Mouse (Mus musculus) retina, postnatal 1 day (tissue): ENCODE results near the gene Ube2e1.

Source experiments
- DNase-seq: peaks from one replicate; pipeline ENCODE4 v3.0.0-alpha.2; 2012

Gene Ube2e1

DNA sequence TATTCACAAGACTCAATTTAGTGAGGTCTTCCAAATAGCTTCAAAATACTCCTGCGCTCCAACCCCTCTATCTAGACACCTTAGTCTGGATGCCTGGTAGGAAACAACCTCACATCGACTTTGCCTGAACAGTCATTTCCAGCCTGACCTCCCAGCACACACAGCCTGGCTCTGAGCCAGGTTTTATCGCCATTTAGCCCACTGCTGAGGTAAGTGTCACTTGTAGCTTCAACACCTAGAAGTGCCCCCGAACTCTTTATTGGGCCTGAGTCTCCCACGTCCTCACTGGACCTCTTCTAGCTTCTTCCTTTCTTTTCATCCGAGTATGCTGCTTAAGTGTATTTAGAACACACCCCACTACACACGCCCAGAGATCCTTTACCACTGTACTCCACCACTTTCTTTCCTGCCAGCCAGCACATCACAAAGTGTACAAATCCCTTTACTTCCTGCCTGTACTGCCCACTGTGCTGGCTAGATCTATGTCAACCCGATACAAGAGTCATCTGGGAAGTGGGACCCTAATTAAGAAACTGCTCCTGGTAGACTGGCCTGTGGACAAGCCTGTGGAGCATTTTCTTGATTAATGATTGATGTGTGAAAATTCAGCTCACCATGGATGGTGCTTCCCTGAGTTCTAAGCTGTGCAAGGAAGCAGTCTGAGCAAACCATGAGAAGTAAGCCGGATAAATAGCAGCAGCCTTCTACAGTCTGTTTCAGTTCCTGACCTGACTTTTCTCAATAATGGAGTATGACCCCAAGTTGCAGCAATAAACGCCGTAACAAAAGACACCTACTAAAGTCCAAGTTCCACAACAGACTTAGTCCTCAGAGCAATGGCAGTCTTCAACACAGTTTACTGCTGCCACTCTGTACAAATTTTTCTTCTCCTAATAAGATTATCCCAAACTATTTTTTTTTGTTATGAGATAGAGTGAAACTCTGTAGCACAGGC, 13.9 kb downstream of the Ube2e1 start:
- DNase-seq, result no peak

DNA sequence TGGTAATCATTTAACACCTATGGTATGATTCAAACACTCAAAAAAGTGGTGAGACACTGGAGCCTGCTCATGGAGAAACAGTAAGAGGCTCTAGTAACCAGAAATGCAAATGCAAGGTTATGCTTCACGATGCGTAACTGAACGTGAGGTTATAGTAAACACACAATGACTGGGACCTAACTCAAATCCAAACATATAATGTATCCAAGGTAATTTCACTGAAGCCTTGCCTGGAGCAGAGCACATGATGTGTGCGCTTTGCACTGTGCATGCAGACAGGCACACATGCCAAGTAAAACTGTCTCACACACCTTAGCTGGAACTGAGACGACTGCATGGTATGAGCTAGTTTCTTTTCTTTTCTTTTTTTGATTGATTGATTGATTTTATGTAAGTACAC, 27.5 kb downstream of the Ube2e1 start:
- DNase-seq, result no peak

DNA sequence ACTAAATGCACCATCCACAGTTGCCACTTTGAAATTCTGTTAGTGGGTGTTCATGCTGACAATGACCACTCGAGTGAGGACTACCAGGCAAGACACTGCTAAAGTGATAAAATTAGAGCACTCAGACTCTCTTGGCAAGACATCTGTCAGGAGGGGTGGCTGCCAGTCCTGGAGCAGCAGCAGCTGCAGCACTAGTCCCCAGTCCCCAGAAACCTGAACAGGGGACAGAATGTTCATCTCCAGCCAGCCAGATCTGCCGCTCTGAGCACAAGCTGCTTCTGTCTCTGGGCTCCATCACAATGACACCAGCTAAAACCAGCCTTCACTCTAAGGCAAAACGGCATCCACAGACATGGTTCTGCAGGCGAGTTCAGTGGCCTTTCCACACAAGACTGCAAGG, 28.4 kb downstream of the Ube2e1 start:
- no peak for DNase-seq

DNA sequence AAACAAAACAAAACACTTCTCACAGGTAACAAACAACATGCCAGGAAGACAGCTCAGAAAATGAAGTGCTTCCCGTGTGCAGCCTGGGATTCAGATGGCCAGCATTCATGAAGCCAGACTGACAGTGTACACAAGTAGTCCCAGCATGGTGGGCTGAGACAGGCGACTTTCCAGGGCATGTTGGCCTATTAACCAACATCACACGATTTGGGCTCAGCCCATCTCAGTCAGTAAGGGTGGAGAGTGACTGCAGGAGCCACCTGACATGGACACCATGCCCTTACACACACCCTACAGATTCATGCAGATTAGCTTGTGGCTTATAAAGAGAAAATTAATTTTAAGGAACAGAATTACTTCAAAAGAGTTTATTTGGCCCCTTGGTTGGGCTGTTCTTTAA, 28.9 kb downstream of the Ube2e1 start:
- DNase-seq, result no peak

DNA sequence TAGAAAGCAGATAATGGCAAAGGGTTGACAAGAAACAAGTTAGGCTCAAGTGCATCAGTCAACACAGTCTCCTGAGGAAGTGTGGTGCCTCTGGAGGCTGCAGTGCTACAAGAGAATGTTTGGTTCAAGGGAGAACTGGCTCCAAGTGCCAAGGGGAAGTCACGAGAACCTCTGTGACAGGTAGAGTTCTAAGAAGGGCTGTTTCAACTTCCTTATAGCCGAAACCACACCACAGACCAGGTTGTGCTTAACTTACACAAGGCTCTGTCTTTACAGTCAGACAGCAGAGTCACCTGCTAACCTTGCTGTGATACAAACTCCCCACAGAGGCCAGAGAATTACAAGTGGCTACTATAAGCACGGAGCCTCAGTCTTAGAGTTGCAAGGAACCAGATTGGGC, 30.1 kb downstream of the Ube2e1 start:
- no peak for DNase-seq

DNA sequence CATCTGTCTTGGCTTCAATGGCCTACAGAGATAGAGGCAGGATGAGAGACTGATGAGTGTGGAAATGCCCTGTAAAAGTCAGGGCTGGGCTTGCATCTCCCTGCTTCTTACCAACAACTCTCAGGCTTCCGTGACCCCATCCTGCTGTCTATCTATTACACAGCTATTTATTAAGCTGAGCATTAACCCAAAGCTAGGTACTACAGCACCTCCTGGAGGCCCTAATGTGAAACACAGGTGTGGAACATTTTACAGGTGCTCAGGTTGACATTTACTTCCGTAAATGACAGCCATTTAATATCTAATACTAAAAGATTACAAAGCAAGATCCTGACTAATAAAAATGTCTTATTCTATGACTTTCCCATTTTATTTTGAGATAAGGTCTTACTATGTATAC, 31.0 kb downstream of the Ube2e1 start:
- no peak for DNase-seq

DNA sequence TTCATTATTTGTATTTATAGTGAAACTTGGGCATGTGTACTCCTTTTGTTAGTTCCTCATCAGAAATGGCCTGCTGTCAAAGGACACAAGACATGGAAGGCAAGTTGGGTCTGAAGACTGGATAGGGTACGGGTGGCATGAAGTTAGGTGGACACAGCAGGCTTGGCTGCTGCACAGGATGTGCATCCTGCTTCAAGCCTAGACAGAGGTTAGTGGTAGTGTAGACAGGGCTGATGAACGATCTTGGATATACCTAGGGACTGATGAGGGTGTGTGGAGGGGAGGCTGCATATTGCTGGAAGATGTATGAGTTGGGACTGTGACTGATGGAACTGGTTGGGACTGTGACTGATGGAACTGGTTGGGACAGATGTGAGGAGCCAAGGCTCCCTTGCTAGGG, 32.8 kb downstream of the Ube2e1 start:
- no peak for DNase-seq

DNA sequence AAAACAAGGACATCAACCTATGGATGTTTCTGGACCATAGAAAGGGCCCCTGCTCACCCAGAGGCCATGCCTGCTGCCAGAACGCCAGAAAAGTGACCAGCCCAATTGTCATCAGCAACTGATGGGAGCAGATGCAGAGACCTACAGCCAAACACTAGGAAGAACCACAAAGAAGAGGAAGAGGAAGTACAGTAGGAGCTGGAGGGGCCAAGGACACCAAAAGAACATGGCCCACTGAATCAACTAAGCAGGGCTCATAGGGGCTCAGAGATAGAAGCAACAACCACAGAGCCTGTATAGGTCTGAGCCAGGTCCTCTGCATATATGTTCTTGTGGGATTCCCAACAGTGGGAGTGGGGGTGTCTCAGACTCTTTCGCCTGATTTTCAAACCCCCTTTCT, 34.2 kb downstream of the Ube2e1 start:
- DNase-seq, result no peak

DNA sequence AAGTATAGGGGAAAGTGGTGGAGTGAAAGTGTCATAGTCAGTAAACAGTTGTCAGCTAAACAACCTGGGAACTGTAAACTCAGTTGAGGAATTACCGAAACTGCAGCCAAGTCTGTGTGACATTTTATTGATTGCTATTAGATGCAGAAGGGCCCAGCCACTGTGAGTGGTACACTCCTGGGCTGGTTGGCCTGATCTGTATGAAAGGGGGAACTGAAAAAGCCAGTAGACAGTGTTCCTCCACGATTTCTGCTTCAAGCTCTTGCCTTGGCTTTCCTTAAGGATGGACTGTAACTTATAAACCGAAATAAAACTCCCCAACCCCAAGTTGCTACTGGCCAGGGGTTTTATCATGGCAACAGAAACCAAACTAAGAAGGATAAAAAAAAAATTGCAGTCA, 39.1 kb downstream of the Ube2e1 start:
- DNase-seq, result no peak

DNA sequence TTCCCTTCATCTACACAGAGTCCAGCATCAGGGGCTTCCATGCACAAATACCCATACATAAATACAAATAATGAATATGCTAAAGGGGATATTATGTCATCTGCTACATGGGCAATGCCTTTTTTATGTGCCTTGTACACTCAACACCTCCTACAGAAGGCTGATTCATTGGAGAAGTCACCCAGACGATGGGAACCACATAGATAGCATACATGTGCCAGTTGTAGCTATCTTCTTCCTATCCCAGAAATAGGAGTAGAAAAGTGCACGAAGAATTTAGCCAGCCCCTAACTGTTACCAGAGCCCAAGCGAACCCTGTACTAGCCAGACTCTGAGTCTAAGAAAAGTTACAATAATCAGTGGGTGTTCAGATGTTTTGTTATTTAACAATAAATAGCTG, 39.5 kb downstream of the Ube2e1 start:
- DNase-seq, result no peak

DNA sequence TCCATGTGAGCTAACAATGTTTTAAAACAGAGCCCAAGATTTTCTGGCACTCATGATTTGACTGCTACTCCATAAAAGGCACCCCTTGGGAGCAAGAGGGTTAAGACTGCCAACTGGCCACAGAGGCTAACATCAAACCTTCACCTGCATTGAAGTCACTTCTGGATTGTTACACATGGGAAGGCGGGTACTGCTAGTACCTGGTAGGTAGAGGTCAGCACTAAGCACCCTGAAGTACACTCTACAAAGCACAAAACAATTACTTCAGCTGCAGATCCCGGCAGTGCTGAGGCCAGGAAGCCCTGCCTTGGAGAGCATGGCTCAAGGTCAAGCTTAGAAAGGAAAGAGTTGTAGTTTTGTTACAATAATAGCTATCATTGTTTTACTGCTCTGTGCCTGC, 44.3 kb downstream of the Ube2e1 start:
- DNase-seq, result no peak

DNA sequence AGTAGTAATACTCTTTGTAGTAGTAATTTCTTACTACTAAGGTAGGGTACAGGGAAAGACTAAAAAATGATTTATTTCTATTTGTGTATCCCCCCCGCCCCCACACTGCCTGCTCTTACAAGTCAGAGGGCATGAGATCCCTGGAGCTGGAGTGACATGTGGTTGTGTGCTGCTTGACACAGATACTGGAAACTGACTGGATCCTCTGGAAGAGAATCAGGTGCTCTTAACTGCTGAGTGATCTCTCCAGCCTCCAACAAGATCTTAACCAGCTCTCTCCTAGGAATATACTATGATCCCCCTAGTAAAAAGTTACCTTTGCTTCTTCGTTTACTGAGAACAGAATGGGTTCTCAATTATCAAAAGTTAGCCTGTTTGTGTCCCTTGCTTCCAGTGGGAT, 45.2 kb downstream of the Ube2e1 start:
- DNase-seq, result no peak

DNA sequence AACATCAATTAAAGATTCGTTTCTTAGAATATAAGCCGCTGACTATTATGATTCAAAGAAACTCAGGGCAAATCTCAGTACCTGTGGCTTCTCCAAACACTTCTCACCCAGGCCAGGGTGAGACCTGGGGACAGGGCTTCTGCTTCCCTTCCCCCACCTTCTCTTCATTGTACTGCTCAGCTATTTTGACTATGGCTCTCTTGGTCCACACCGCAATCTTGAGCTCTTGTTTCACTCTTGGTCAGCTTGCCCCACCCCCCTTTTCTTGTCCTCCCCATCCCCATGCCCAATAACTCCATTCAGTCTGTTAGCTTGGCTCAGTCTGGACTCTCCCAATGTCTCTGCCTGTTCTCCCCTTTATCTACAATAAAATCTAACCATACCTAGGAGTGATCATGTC, 46.2 kb downstream of the Ube2e1 start:
- no peak for DNase-seq

DNA sequence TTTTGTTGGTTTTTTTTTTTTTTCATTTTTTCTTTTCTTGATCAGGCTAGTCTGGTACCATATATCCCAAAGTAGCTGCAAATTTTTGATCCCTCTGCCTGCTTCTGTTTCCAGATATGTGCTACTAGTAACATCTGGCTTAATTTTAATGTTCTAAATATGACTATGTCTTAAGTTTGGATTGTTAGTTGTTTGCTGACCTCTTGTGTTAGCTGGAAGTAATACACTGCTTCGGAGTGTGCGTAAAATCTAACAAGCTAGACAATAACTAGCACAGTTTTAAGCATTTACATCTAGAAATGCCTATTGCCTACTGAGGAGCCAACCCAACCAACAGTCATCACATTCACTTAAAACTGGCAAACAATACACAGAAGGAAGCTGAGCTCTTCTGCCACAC, 47.1 kb downstream of the Ube2e1 start:
- DNase-seq, result peak; percentile 28

DNA sequence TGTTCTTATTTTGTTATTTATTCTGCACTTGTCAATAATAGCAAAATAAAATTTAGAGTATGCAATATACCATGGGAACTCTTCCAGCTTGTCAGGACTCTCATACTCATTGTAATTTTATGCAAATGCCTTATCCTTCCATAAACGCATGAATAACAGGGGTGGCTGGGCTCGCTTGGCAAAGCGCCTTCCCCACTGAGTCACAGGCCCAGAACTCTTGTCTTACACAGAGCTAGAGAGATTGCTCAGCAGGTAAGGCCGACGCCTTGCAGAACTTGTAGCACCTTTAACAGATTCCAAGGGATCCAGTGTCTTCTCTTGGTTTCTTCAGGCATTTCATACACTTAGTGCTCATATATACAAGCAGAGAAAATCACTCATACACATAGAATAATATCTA, 51.3 kb downstream of the Ube2e1 start:
- DNase-seq, result no peak

DNA sequence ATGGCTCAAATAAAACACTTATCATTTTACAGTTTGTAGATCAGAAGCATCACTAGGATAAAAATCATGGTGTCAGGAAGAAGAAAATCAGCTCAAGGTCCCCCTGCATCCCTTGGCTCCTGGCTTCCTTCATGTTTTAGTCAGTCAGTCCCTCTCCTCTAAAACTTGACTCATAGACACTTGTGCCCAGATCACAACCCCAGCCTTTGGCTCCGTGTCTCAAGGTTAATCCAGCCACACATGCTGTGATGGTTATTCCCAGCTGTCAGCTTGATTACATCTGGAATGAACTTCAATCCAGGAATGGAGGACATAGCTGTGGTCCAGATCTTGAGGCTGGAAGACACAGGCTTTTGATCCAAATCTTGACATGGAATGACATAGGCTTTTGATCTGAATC, 57.1 kb downstream of the Ube2e1 start:
- no peak for DNase-seq

DNA sequence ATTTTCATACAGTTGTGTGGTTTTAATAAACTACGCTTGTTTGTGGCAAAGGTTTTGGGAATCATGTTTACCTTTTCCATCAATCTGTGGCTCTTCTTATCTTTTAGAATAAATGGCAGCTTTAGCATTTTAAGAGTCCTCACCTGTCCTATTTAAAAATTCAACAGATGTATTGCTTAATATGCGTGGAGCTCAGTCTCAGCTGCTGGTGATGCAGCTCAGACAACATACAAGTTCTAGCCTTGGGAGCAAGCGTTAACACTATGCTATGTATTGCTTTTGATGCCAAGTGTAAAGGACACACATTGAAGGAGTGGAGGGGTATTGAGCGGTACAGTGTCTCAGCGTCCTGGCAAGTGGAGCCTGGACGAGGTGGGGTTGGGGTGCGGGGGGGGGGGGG, 60.0 kb downstream of the Ube2e1 start:
- DNase-seq, result no peak

DNA sequence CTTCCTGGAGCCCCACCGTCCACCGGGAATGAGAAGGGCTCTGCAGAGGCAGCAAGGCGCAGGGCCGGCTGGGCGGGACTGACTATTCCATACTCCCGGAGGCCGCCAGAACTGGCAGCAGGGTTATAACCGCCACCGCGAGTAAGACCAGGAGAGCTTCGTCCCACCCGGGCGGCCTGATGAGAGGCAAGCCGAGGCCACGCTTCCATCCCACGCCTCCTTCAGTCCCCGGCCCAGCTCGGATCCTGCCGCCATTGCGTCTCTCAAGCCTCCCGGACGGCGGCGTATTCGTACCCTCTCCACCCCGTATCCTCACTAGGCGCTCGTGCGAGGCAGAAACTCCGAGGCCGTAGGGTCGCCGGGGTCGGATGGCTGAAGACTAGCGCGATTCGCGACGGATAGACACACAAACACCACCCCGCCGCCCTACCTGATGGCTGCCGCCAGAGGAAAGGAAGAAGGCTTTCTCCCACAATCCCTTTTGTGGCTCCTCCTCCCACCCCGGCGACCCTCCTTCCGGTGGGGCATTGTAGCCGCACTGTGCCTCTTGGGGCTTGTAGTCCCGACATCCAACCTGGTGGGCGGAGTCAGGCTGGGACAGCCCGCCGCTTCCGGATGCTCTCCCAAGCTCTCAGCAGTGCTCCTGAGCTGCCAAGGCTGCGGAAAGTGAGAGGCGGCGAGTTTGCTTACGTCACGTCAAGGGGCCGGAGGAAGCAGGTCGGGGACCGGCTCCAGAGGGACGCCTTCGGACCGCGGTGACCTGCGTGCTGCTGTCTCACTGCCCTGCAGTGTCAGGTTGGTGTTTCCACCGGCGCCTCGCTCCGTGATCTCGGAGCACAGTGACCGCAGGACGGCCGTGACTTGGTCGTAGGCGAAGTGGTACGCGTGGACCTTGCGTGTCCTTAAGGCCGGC, 60.9 kb downstream of the Ube2e1 start, which contains the start of the genes Nkiras1 and Rpl15:
Nkiras1 (plus strand) TSS at position 608 of the 913 bp plus-strand sequence.
Rpl15 (minus strand) TSS at position 863 of the 913 bp plus-strand sequence.
- DNase-seq, result peak; percentile 99

DNA sequence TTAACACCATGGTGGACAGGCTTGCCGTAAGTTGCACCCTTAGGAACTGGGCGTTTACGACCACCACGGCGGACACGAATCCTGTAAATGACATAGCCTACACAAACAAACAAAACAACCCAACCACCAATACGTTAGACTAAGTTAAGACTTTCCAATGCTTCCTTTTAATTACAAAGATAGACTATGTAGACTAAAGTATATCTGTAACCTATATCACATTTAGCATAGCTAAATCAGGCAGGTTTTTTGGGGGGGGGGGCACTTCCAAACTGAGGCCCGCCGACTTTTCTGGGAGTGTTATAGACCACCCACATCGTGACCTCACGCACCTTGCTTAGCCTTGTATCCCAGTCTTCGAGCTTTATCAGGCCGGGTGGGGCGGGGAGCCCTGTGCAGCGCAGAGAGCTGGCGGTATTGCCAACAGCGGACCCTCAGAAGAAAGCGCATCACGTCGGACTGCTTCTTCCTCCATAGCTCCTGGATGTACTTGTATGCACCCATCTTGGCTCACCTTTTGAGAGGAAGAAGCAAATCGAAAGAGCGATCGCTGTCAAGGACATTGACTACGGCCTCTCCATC, 61.6 kb downstream of the Ube2e1 start:
- peak; percentile 44 for DNase-seq

DNA sequence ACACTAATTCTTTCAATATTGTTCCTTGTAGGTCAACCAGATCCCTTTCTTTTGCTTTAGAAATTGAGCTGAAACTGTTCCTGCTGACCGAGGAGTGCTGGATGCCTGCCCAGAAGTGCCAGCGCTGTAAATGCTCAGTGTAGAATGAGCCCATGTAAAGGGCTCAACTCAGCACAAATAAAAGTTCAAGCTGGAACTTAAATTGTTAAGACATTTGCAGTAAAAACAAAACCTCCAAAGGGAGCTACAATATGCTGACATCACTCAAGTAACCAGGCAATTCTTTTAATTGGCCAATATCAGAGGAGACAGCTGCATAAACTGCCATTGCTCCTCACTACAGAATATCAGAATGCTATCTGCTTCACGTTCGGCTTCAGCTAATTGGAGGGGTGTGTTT, 68.2 kb downstream of the Ube2e1 start:
- DNase-seq, result peak; percentile 55

DNA sequence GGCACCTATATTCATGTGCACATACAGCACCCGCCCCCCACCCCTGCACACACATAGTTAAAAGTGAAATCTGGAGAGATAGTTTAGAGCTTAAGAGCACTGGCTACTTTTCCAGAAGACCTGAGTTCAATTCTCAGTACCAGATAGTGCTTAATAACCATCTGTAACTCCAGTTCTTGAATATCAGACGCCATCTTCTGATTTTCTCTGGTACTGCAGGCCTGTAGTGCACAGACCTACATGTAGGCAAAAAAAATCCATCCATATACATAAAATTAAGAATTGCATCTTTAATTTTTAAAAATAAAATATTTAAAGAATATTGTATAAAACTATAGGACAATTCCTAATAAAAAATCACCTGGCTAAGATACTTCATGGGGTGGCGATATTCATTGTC, 70.5 kb downstream of the Ube2e1 start:
- no peak for DNase-seq

DNA sequence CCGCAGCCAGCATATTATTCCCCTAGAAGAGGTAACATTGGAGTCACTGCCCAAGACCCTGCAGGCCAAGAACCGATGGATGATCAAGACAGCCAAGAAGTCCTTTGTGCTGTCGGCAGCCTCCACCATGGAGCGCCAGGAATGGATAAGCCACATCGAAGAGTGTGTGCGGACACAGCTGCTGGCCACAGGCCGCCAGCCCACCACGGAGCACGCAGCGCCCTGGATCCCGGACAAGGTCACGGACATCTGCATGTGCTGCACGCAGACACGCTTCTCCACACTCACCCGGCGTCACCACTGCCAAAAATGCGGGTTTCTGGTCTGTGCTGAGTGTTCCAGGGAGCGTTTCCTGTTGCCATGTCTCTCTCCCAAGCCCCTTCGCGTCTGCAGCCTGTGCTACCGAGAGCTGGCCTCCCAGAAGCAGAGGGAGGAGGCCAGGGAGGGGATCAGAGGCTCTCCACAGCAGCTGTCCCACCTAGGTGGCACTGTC, 89.0 kb downstream of the Ube2e1 start:
- DNase-seq, result no peak

DNA sequence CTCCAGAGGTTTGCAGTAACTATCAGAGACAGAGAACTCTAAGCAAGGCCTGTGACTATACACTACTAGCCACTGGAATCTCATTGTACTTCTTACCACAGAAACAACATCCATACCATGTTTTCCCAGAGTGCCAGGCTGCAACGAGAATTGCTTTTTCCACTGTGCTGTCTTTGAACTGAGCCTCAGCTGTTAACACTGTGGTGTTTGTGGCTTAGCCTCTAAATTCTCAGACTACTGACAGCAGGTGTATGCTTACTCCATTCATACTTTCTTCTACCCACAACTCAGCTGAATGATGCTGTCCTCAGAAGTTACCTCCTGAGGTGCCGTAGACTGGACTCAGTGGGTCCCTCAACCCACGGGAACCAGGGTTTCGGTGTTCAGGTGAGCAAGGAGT, 89.9 kb downstream of the Ube2e1 start:
- DNase-seq, result no peak
